Mouse (Mus musculus): ENCODE data around the gene Ssxb9. TPM values are rescaled to one million over a fixed set of nuclear protein-coding genes. Genes with fewer than 3 reads are reported as not detected.
"Not testable (repeated sequence)": the region's sequence is repeated elsewhere in the genome, so short reads cannot be mapped to it uniquely, and the experiment has no call there.

Gene Ssxb9
- not detected in 2 replicates for polyA plus RNA-seq (2016; fragmentation: Nextera tagmentation; extraction: Ambion mirVana)

- WGBS, result 25% methylated on average over 1 of the region's 1 CpGs
- not testable (repeated sequence) for H3K4me1 ChIP-seq; H3K36me3 ChIP-seq (replicated peaks)
These were observed at the start of gene Ssxb9 for GRCm38 (mm10) chrX:8366678-8367077. TSS of gene Ssxb9 (plus strand) at chrX:8366978.

GRCm38 (mm10) chrX:8327124-8327523 is 39.7 kb upstream of the Ssxb9 start, which contains the start of gene Ssxb10:
TSS of gene Ssxb10 (plus strand) at chrX:8327424.
- H3K9me3 ChIP-seq, result peaks cover 15% of the 10 kb centered on the region
- no peak for DNase-seq (ENCODE audit: extremely low spot score, low spot score)
- H3K27me3 ChIP-seq (ENCODE audit: poor library complexity, severe bottlenecking), result no peaks in the 10 kb centered on the region
- no peaks in the 10 kb centered on the region for H3K36me3 ChIP-seq (replicated peaks)
- WGBS, result 72% methylated on average over 2 of the region's 2 CpGs
- H3K27ac ChIP-seq, result no peak within 1 kb of the TSS
- no peak within 1 kb of the TSS for H3K4me3 ChIP-seq
- H3K4me1 ChIP-seq, result no peaks in the 10 kb centered on the region

More at GRCm38 (mm10) chrX:8366678-8367077, at the start of gene Ssxb9:
- not testable (repeated sequence) for DNase-seq (ENCODE audit: extremely low spot score, low spot score); H3K4me3 ChIP-seq; H3K27me3 ChIP-seq (ENCODE audit: poor library complexity, severe bottlenecking); H3K27ac ChIP-seq
- peaks cover 14% of the 10 kb centered on the region; the same call in 1 of the 2 replicates for H3K9me3 ChIP-seq

GRCm38 (mm10) chrX:8413005-8413404 is 46.2 kb downstream of the Ssxb9 start, which contains the start of gene Ssxb1:
TSS of gene Ssxb1 (plus strand) at chrX:8413305.
- not testable (repeated sequence) for H3K27ac ChIP-seq; H3K4me3 ChIP-seq; H3K27me3 ChIP-seq (ENCODE audit: poor library complexity, severe bottlenecking); DNase-seq (ENCODE audit: extremely low spot score, low spot score); H3K36me3 ChIP-seq (replicated peaks); H3K4me1 ChIP-seq
- WGBS, result 43% methylated on average over 1 of the region's 1 CpGs
- peaks cover 10% of the 10 kb centered on the region; the same call in 1 of the 2 replicates for H3K9me3 ChIP-seq

Other genes with a start within 250 kb of the Ssxb9 start
- gene Wdr13, start 234.1 kb upstream of the Ssxb9 start, polyA plus RNA-seq (2016; fragmentation: Nextera tagmentation; extraction: Ambion mirVana), result 23.7 and 24.4 TPM in 2 replicates
- gene Rbm3, start 221.1 kb upstream of the Ssxb9 start, polyA plus RNA-seq (2016; fragmentation: Nextera tagmentation; extraction: Ambion mirVana), result 465 and 505 TPM in 2 replicates
- 9.8 and 10.4 TPM in 2 replicates for gene Tbc1d25, start 190.8 kb upstream of the Ssxb9 start, polyA plus RNA-seq (2016; fragmentation: Nextera tagmentation; extraction: Ambion mirVana)
- 27.7 and 30.9 TPM in 2 replicates for gene Ebp, start 173.5 kb upstream of the Ssxb9 start, polyA plus RNA-seq (2016; fragmentation: Nextera tagmentation; extraction: Ambion mirVana)
- 12.1 and 12.8 TPM in 2 replicates for gene Porcn, start 160.5 kb upstream of the Ssxb9 start, polyA plus RNA-seq (2016; fragmentation: Nextera tagmentation; extraction: Ambion mirVana)
- 47.9 and 48.9 TPM in 2 replicates for gene Ftsj1, start 114.6 kb upstream of the Ssxb9 start, polyA plus RNA-seq (2016; fragmentation: Nextera tagmentation; extraction: Ambion mirVana)
- gene Slc38a5, start 95.8 kb upstream of the Ssxb9 start, polyA plus RNA-seq (2016; fragmentation: Nextera tagmentation; extraction: Ambion mirVana), result 6.0 and 7.5 TPM in 2 replicates
- gene Ssxb10, start 39.6 kb upstream of the Ssxb9 start, polyA plus RNA-seq (2016; fragmentation: Nextera tagmentation; extraction: Ambion mirVana), result not detected in 2 replicates
- not detected in 2 replicates for gene Ssxb1, start 46.3 kb downstream of the Ssxb9 start, polyA plus RNA-seq (2016; fragmentation: Nextera tagmentation; extraction: Ambion mirVana)
- not detected in 2 replicates for gene Ssxb2, start 94.7 kb downstream of the Ssxb9 start, polyA plus RNA-seq (2016; fragmentation: Nextera tagmentation; extraction: Ambion mirVana)
- gene Gm14459, start 158.0 kb downstream of the Ssxb9 start, polyA plus RNA-seq (2016; fragmentation: Nextera tagmentation; extraction: Ambion mirVana), result not detected in 2 replicates
- not detected in 2 replicates for gene Ssxb6, start 181.3 kb downstream of the Ssxb9 start, polyA plus RNA-seq (2016; fragmentation: Nextera tagmentation; extraction: Ambion mirVana)
- gene Ssxb3, start 224.8 kb downstream of the Ssxb9 start, polyA plus RNA-seq (2016; fragmentation: Nextera tagmentation; extraction: Ambion mirVana), result not detected in 2 replicates

All from forebrain, embryonic 10.5 days (tissue).